Mouse (Mus musculus) kidney, postnatal 25 days (tissue): ENCODE results near the gene Klf3.
A peak's percentile ranks its signal among the peaks of the same experiment; 100 is the strongest.

ENCODE experiments used
- DNase-seq, 2 experiments: peaks; one replicate each; pipeline ENCODE4 v3.0.0; 2021; ENCODE audit warnings: mixed read lengths in 2 of 2

Gene Klf3

DNA sequence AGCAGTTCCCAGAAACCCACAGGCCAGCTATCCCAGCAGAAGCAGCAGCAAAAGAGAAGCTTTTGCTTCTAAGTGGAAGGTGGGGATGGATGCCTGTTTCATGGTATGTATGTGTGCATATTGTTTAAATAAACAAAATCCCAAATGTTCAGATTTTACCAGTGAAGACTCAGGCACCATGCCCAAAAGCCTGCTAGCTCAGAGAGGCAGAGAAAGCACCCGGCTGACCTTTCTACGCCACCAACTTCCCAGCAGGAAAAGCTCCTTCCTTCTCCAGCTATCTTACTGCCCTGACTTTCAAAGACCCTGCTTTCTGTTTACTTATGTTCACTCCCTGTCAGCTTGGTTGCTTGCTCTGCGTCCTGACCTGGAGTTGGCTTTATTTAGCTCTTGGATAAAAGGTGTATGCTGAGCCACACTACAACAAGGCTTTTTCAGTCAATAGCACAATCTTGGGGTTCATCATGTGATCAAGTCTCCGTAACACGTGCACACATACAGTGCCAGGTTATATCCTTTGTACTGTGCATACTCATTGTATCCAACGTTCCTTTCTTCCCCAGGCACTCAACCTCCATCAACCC, 35.9 kb downstream of the Klf3 start:
- DNase-seq: peak in 1 of 2 experiments; percentile 40

DNA sequence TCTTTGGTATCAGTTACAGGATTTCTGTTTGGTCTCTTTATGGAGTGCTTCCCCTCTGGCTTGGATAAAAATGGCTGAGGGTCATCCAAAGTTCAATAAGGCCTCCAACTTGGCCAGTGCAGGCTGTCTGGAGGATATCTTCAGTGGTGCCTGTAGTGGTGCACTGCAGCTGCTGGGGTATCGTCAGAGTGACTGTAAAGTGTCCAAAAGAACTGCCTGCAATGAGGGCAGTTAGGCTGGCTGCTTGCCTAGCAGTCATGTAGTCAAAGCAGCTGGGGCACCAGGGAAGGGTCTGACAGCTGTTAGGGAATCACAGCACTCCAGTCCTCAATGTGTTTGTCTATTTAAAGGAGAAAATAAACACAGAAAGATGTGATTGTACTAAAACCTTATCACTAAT, 36.9 kb downstream of the Klf3 start:
- peak in 1 of 2 experiments; percentile 49 for DNase-seq

DNA sequence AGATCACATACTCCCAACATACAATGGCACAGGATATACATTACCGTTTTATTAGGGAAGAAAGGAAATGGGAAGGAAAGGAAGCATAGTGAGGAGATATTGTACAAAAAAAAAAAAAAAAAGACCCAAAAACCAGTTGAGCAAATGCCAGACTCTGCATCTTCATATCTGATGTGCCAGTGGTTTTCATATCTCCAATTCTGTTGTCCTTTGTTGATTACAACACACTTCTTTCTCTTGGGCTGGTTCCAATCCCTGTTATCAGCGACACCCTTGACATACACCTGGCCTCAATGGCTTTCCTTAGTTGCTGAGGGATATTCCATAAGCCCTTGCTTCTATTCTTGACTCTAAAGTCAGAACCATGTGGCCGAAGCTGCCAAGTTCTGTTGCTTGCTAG, 41.4 kb downstream of the Klf3 start:
- no peak for DNase-seq

DNA sequence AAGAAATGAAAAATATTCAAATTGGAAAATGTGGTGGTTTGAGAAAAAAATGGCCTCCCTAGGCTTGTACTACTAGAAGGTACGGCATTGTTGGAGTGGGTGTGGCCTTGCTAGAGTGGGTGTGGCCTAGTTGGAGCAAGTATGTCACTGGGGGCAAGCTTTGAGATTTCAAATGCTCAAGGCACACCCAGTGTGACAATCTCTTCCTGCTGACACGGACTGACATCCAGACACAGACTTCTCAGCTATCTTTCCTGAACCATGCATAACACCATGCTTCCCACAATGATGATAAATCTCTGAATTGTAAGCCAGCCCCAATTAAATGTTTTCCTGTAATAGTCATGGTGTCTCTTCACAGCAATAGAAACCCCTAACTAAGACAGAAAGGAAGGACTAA, 44.1 kb downstream of the Klf3 start:
- no peak for DNase-seq

DNA sequence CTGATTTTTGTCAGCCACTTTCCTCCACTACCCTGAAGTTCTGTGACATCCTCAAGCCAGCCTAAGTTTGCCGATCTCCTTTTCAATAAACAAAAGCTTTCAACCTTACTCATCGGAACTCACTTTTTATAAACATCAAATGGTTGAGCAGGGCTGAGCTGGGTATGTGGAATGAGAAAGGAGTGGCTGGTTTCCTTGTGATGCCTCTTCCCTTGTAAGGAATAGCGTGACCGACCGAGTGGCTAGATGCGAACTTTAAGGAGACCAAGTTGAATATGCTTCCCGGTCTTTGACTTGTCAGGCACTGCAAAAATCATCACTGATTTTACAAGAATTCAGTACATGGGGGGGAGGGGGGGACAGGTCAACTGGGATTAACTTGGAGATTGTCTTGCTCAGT, 46.7 kb downstream of the Klf3 start:
- no peak for DNase-seq

DNA sequence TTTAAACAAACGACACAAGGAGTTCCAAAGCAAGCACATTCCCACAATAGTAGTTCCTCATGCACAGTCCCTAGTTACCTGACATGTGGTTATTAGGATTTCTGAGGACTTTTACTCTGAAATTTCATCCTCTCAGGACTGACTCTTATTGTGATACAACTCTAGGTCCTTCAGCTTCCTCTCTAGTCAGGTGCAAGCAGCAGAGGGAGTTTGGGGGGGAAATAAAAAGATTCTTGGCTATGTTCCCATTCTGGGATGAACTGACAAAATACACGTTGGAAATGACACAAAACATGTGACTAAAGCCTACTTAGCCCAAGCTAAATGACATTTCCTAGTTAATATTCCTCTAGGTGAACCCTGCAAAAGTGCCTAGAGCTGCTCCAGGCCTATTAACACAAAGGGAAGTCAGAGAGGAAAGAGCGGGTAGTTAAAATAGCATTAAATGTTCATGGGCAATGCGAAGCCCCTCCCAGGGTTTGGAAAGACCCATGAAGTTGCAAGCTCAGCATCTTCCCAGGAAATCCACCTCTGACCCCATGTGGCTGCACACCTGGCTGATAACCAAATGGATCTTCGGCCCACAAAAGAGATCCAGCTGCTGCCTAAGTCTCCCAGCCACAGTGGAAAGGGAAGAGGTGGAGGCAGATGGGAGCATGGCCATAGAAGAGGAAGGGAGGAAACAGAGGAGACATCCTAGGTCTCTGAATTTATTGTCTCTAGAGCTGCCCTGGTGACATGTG, 49.6 kb downstream of the Klf3 start:
- DNase-seq: peak; percentile 44 to 64

DNA sequence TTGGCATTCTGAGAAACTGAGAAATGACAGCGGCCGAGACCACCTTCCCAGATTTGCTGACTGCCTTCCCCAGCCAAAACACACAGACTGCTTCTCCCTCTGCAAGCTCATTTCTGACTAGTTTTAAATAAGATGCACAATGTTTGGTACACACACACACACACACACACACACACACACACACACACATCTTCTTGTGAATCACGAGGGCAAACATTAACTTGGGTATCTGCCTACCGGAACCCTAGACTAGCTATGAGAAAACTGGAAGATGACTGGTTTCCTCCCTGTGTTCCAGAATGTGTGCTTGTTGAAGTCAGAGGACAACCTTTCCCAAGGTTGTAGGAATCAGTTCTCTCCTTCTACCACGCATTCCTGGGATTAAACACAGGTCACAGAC, 50.2 kb downstream of the Klf3 start:
- peak in 1 of 2 experiments; percentile 45 for DNase-seq

DNA sequence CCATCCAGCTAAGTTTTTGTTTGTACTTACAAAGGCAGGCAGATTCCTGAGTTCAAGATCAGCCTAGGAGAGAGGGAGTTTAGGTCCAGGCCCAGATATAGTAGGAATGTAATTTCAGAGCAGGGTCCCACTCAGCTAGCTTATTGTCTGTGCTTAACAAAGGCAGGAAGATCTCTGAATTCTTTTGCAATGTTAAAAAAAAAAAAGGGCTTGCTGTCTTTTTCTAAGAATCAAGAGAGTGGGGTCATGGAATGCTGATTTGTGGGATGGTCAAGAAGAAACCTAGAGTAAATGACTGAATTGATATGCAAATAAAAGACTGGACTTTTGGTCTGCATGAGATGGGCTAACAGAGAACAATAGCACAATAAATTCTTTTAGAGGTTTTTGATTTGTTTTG, 52.0 kb downstream of the Klf3 start:
- no peak for DNase-seq

DNA sequence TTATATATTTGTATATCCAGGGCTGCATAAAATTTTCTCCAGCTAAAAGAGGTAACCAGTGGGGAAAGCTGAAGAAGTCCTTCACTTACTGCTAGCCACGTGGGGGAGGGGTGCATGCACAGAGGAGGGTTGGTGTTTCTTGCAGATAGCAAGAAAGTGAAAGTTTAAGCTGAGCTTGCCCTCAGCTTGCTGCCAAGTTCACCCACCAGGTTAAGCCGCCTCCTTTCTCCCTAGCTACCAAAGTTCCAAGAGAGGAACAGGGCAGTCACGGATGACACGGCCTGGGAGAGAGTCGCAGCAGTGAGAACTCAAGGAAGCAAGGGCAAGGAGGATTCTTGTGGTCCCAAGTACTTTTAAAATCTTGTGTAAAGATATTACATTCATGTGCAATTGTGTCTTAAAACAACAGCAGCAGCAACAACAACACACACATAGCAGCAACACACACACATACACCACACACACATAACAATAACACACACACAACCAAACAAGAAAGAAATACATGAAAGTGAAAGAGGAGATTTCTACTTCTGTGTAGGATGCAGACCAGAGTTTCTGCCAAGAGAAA, 57.8 kb downstream of the Klf3 start:
- peak; percentile 84 to 91 for DNase-seq

DNA sequence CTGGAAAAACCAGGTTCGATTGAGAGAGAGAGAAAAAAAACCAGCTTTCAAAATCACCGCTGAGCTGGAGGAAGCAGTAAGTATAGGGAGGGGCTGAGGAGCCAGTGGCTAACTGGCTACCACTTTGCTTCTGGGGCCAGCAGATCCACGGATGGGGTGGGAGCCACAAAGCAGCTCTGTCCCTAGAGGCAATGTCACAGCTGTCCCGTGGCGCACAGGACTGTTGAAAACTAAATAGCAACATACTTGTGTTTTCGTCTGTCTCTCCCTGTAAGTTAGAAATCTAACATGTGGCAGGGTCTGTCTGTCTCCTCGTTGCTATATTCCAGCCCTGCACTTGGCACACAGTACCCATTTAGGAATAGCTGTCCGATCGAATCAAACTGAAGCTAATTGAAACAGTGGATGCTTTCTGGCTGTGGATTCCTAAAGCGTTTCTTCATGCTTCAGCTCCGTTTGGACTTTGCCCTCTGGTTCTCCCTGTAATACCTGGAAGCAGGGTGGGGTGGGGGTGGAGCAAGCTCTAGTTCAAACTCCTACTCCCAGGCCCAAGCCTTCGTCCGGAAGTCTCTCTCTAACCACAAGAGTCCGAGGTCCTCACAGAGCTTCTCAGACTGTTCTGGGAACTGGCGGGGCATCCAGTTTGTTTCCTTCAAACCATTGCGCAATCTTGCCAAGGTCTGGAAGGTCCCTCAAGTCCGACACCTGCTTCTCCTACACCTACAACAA, 58.4 kb downstream of the Klf3 start:
- peak; percentile 91 to 96 for DNase-seq

DNA sequence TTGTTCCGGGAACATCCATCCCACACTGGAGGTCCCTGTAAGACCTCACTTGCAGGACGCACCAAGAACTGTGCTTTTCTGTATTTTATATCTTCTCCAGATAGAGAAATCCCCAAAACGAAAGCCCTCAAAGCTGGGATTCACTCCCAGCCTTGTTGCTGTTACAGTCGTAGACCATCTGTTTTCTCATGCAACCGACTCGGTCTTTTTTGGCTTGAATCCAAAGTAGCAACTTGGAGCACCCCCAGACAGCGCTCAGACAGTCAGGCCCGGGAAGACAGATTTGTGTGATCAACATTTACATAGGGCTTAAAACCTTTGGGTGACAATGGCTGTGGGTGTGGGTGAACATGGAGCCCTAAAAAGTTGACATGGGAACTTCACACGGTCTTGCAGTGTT, 59.1 kb downstream of the Klf3 start:
- DNase-seq: no peak

DNA sequence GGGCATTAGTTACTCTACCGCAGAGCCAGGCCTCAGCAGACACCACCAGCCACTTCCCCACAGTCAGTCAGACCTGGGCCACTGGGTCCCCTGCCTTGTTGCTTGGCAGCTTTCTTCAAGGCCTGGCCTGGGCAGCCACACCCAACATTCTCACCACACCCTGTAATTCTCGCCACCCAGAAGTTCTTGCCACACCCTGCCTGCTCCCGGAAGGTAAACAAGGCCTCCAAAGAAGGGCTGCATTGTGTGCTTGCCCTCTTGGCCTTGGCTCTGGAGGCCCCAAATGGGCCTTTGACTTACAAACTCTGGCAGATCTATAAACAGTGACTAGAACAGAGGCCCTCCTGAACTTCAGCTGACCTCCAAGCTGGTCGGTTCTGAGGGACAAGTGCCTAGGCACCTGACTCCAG, 61.5 kb downstream of the Klf3 start:
- DNase-seq: peak in 1 of 2 experiments; percentile 73

DNA sequence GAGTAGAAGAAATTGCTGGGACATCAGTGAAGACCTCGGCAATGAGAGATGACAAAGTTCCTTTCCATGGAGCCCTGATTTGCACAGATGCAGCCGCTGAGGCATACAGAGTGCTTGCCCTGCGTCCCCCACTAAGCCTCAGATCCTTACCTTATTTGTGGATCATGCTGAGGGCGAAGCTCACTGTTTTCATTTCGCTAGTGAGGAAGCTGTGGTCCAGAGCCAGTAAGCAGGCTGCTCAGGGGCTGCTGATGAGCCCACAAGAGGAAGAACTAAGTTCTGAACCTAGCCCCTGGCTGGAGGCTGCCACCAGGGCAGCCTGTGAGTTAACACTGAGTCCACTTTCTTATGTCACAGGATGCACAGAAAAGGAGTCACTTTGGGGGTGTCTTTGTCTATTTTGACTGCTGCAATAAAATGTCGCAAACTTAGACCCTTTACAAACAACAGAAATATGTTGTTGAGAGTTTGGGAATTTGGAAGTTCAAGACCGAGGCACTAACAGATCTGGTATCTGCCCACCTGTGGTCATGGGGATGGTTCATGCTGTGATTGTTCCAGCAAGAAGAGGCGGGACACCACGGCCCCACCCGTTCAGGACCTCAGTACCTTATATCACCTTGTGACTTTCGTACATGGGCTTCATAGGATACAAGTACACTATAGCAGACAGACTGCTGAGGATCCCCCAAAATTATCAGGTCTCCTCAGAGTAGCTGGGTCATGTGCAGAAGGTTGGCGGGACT, 62.2 kb downstream of the Klf3 start:
- no peak for DNase-seq

DNA sequence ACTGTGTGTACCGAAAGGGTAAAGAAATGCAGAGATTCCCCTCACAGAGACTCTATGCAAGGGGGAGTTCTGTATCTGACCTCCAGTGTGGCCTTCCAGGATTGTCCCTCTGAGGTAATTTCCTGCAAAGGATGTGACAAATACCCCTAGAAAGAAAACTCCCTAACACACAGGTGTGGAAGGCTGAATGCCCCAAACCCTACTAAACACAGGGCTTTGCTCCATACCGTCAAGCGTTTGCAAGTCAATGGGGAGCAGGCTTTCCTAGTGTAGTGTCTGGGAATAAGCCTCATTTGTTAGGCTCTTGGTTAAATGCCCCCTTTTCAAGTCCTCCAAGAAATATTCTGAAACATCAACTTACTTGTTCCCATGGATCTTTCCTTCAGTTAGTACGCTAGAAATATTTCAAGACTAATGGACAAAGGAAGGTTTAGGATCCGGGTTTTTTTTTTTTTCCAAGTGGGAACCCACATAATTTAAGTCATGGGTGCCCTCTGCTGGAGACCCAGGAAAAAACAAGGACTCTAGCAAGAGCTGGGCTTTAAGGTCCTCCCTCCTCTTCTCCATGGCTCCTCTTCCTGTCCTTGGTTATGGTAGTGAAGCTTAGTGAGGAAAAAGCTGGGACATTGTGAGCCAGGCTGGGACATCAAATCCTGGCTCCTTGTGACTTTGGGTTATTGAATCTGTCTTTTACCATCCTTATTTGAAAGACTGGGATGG, 63.3 kb downstream of the Klf3 start:
- peak; percentile 92 to 96 for DNase-seq

DNA sequence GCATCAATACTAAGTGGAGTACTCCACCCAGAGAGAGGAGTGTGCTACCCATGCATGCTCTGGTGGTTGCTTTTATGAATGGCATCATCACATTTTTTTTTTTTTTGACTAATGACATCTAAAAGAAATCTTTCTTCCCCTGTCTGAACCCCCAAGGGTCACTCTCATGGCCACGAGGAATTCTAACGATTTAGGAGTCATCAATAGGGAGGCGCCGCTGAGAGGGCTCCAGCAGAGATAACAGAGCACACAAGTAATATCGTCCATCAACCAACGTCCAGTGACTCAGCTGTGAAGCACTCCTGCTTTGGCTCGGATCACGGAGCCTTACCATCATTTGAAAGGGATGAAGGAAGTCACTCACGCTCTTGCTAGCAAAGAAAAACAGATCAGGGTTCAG, 63.9 kb downstream of the Klf3 start:
- no peak for DNase-seq

DNA sequence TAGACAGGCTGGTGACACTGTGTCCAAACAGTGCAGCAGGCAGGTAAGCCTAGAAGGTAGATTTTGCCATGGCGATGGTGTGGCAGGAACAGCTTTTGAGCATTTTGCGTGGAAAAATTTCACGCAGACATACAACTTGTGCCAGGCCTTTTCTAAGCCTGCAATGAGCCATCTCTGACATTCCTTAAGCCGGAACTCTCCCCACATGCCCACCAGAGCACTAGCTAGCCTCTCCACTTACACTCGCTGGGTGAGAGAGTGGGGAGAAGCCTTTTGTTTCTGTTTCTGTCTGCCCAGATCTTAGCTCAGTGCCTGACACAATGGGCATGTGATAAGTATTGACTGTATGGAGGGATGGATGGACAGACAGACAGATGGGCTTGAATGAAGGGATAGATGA, 64.4 kb downstream of the Klf3 start:
- no peak for DNase-seq

DNA sequence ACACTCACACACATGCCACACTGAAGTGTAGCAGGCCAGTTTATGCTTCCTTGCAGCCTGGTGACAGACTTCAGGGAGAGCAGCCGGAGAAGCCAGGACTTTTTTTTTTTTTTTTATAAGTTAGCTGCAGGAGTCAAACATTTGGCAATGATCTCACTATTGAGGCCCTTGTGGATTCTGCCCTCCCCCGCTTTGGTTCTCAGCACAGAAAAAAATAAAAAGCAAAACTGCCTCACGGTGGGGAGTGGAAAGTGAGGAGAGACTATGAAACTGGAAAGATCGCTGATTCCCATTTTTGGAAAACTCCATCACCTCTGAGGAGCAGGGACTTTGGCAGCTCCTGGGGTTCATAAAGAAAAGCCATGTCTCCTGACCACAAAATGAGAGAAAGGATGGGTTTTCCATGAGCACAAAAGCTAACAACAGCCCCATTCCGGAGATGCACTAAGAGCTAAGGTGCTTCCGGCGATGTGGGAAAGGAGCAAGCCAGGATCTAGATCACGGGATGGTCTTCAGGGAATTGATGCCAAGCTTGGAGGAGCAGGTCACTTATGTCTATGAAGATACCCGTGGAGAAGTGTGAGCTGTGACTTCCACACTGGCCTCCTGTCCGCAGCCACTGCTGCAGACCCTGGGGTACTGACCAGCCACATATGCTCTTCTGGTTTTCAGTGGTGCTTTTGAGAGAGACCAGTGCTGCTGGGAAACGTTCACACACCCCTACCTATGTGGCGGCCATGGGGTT, 73.1 kb downstream of the Klf3 start:
- DNase-seq: no peak

DNA sequence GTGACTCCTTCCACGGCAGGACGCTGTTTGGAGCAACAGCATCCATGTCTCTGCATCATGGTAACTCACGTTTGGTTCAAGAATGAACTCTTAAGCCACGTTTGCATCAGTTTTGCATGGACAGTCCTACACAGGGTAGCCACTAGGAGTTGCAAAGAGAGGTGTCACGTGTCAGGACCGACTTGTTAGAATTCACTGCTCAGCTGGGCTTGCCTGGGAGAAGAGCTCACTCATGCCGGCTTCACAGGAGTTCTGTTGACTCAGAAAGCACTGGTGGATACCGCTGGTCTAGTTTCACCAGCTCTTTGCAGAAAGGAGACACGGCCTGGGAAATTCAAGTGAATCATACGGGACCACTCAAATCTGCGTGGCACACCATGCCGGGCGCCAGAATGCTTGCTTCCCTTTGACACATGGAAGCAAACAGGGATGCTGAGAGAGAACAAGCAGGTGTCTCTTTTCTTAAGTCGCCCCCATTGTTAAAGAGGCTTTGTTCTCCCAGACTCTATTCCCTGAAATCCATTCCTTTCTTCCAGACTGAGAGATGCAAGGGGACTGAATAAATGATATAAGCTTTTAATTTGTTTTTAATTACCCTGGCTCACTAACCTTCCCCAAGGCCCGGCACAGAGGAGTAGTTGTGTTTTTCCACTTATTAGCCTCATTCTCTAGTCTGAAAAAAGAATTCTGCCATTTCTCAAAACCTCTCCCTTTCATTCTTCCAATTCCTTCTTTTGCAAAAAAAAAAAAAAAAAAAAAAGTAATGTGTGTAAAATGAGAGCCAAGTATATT, 74.2 kb downstream of the Klf3 start:
- DNase-seq: no peak

DNA sequence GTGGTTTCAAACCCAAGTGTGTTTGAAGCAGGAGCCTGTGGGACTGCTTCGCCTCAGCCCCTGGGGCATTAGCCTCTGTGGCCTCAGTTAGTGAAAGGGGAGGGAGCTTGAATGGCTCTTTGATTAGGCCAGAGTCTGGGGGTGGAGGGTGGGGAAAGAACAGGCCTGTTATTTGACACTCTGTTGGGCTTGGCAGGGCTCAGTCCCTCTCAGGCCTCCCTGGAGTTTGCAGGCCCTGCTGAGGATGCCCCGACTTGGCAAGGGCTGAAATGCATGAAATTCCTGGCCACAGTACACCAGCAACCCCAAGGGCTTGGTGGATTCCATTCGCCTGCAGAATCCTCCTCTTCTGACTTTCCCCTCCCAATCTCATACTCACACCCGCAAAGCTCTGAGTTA, 74.8 kb downstream of the Klf3 start:
- peak; percentile 51 to 76 for DNase-seq

DNA sequence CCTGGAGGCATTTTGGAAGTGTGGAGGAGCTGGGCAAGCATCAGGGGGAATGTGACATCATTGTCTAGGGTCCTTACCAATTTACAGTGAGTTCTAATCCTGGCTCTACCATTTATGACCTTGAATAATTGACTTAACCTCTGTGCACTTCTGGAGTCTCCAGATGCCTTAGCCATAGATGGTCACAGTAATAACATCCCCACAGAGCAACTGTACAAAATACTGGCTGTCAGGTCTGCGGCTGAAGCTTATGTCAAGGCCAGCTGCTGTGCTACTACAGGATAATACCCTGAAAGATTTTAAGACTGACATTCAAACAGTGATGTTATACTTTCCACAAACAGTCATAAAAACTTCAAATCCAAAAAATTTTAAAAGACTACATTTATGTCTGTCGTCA, 75.3 kb downstream of the Klf3 start:
- no peak for DNase-seq

DNA sequence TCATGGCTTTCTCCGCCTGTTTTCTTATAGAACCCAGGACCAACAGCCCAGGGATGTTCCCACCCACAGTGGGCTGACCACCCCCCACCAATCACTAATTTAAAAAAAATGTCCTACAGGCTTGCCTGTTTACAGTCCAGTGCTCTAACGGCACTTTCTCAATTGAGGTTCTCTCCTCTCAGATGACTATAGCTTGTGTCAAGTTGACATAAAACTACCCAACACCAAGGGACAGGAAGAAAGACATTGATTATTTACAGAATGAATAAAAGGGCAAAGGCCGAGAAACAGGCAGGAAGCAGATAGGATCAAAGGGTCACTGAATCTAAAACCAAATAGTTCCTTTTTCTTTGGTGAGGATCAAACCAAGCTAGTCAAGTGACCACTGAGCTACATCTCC, 76.1 kb downstream of the Klf3 start:
- no peak for DNase-seq
